In the genomic region with DNA sequence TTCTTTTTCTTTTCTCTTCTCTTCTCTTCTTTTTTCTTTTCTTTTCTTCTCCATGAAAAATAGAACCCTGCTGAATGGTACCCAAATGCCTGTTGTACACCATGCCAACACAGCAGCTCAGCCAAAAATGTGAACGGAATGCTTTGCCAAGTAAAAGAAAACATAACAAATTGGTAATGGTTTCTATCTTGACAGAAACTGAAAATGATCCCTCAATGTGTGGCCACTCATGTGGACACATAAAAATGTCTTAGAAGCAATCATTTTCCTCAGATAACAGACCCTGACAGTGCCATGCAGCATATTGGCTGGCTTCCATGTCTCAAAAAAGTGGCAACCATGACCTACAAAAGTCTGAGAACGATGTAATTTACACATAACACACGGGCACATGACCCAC, we compare ENCODE assay signal across 18 mouse cellular contexts.
DNase-seq lines count a peak whose midpoint lies in the region; TF ChIP-seq lines count a peak whose summit lies in the region.
"Had no signal": no experiment of that assay in that cellular context is flagged by ENCODE, and none has a peak within 500 bp of the region (broad histone marks: within the 10 kb centered on the region; RNA-seq: fewer than 3 reads in every experiment).

No protein-coding gene starts in this region.

- H3K27ac ChIP-seq in layer of hippocampus, adult 2 months: peak overlapping the region; percentile 54; the same call in 1 of the 2 replicates
- no peak overlapping the region for H3K27ac ChIP-seq in thymus, adult 2 months (ENCODE audit: control insufficient read depth, insufficient read depth, low read length)
- H3K27ac ChIP-seq: heart, embryonic 10.5 days; intestine, embryonic 15.5 days; kidney, postnatal 0 days; limb, embryonic 10.5 days; liver, embryonic 13.5 days had no signal

- H3K4me3 ChIP-seq in layer of hippocampus, adult 2 months: no peak overlapping the region
- no peak overlapping the region for H3K4me3 ChIP-seq in thymus, adult 2 months (ENCODE audit: control insufficient read depth, insufficient read depth, low read length)
- H3K4me3 ChIP-seq: heart, embryonic 10.5 days; intestine, embryonic 15.5 days; limb, embryonic 10.5 days; liver, embryonic 13.5 days had no signal

- no peak for TF ChIP-seq CTCF in layer of hippocampus, adult 2 months (conservative IDR thresholded peaks at IDR 0.05)
- no peak for TF ChIP-seq CTCF in thymus, adult 2 months (IDR thresholded peaks at IDR 0.05; ENCODE audit: borderline replicate concordance, control insufficient read depth, extremely low read depth, insufficient read depth, low read length, poor library complexity)

- no peaks in the 10 kb centered on the region for H3K27me3 ChIP-seq in thymus, adult 2 months (ENCODE audit: control insufficient read depth, insufficient read depth, low read length)
- H3K27me3 ChIP-seq: intestine, embryonic 15.5 days; liver, embryonic 13.5 days had no signal

- no peak for DNase-seq in layer of hippocampus, adult 2 months (ENCODE audit: low spot score in 2 of 2)
- no peak for DNase-seq in layer of hippocampus, postnatal 36 days
- peak; percentile 43 for DNase-seq in Muller cell, postnatal 12 days (ENCODE audit: inconsistent ontology term)
- DNase-seq in adipocyte (ENCODE audit: low spot score): peak; percentile 73
- peak; percentile 24 to 42 for DNase-seq in cerebellum, postnatal 10 days
- DNase-seq in thymus, adult 2 months: no peak
- DNase-seq in frontal cortex, postnatal 36 days (ENCODE audit: low spot score in 2 of 2): no peak
- no peak for DNase-seq in ovary, adult 18-20 months (ENCODE audit: low spot score)
- DNase-seq: adrenal gland, postnatal 25 days; gastrocnemius, postnatal 14 days; heart, postnatal 14 days; liver, embryonic 13.5 days; lung, postnatal 10 days; right cerebral cortex, postnatal 4 days had no signal

- TF ChIP-seq POLR2A in thymus, adult 2 months (IDR thresholded peaks at IDR 0.05; ENCODE audit: control insufficient read depth, extremely low read depth, insufficient read depth, low read length, poor library complexity): no peak

- no peaks in the 10 kb centered on the region for H3K36me3 ChIP-seq in thymus, adult 2 months (ENCODE audit: control insufficient read depth, insufficient read depth, low read length)
- H3K36me3 ChIP-seq: intestine, embryonic 15.5 days; liver, embryonic 13.5 days had no signal

- no peaks in the 10 kb centered on the region for H3K4me1 ChIP-seq in thymus, adult 2 months (replicated peaks; ENCODE audit: control insufficient read depth, insufficient read depth, low read length)
- H3K4me1 ChIP-seq: heart, embryonic 10.5 days; intestine, embryonic 15.5 days; liver, embryonic 13.5 days had no signal

- 91% methylated on average over 3 of the region's 3 CpGs for WGBS in thymus, adult 2 months

Comparison
In these comparisons a context has a peak if more than half of its experiments do, and no peak if none do; other contexts are left out.
1. DNase-seq: peak in Muller cell, postnatal 12 days (single experiment), adipocyte (single experiment) and cerebellum, postnatal 10 days (2 of 2); none in layer of hippocampus, adult 2 months (0 of 2), layer of hippocampus, postnatal 36 days (0 of 2), thymus, adult 2 months (single experiment), frontal cortex, postnatal 36 days (0 of 2) and ovary, adult 18-20 months (single experiment).